Mouse (Mus musculus): ENCODE measurements around the gene Lrig3.

DNA sequence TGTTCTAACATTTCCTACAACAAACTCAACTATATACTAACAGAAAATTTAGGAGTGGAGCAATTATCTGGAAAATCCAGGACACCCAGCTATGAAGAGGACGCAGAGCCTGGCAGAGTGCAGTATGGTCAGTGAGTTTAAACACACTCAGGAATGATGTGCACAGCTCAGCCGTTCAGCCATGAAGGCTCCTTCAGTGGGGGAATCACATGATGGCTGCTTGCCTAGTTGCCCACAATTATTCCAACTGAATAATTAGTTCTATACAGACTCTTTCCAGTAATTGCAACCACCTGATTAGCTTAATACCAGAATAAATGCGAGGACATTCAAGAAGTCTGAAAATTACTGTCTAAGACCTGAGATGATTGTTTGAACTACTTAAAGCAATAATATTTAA lies 31.9 kb upstream of the Lrig3 start:
- TF ChIP-seq CTCF (IDR thresholded peaks at IDR 0.05; ENCODE audit: control insufficient read depth, insufficient read depth, low read length) (no peak), POLR2A (IDR thresholded peaks at IDR 0.05; ENCODE audit: borderline replicate concordance, control insufficient read depth, low read depth, low read length) (no peak)
